ENCODE assay signal across 9 mouse cellular contexts in the genomic region with DNA sequence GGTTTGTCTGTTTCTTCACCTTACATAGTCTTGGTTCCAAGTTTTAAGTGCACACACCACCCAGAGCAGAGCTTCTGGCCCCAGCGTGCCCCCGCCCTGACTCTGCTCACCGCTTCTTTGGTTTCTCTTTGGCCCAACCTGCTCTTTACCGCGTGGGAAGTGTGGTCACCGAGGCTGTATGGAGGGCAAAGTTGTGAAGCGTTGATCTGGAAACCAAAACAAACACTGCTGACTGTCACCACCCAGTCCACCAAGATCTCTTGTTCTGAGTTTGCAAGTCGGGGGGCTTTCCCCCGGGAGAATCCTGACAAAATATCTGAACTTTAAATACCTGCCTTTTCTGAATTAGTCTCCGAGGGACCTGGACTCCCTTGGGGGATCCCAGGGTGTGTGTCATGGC. TPM values are rescaled to one million over a fixed set of nuclear protein-coding genes. Genes with fewer than 3 reads are reported as not detected.
DNase-seq lines count a peak whose midpoint lies in the region; ATAC-seq and TF ChIP-seq lines count a peak whose summit lies in the region.
"Had no signal": no experiment of that assay in that cellular context is flagged by ENCODE, and none has a peak within 500 bp of the region (broad histone marks: within the 10 kb centered on the region; RNA-seq: fewer than 3 reads in every experiment).

No protein-coding gene starts in this region.

- no peak overlapping the region for H3K4me3 ChIP-seq in spleen, adult 2 months (ENCODE audit: extremely low read depth, insufficient read depth, insufficient read length)
- H3K4me3 ChIP-seq in liver, embryonic 13.5 days (replicated peaks) = no peak overlapping the region
- no peak overlapping the region for H3K4me3 ChIP-seq in midbrain, embryonic 14.5 days (replicated peaks; ENCODE audit: low read depth, low read length)
- H3K4me3 ChIP-seq: limb, embryonic 13.5 days had no signal

- no peak for TF ChIP-seq POLR2A in spleen, adult 2 months (IDR thresholded peaks at IDR 0.05; ENCODE audit: low read depth, low read length)

- peak overlapping the region; percentile 19 for H3K4me2 ChIP-seq in liver, embryonic 13.5 days
- H3K4me2 ChIP-seq in midbrain, embryonic 14.5 days (ENCODE audit: low read length) = no peak overlapping the region

- intact Hi-C loops in heart, postnatal 14 days (cut with DNase I) = no loop called here

- no peaks in the 10 kb centered on the region for H3K9me3 ChIP-seq in liver, embryonic 13.5 days (replicated peaks)
- H3K9me3 ChIP-seq in midbrain, embryonic 14.5 days (ENCODE audit: control insufficient read depth, low read length) = no peaks in the 10 kb centered on the region
- H3K9me3 ChIP-seq: limb, embryonic 13.5 days had no signal

- peak; percentile 90 for DNase-seq in heart, adult 11 months
- DNase-seq in heart, postnatal 14 days = no peak
- DNase-seq in spleen, adult 2 months (ENCODE audit: low read depth in 1 of 2, low spot score in 2 of 2) = peak in 1 of 2 experiments; percentile 54
- no peak for DNase-seq in spleen, postnatal 4 days (ENCODE audit: low spot score in 2 of 2)
- no peak for DNase-seq in liver, embryonic 13.5 days
- DNase-seq in midbrain, embryonic 14.5 days = no peak
- DNase-seq in retina, embryonic 14.5 days (ENCODE audit: low spot score) = no peak
- DNase-seq in frontal cortex, adult 2 months (ENCODE audit: extremely low spot score in 1 of 2, low spot score in 1 of 2) = no peak

- no peak for ATAC-seq in liver, embryonic 13.5 days (ENCODE audit: low read depth)
- no peak for ATAC-seq in midbrain, embryonic 14.5 days (ENCODE audit: low FRiP score, low TSS enrichment)

- H3K27me3 ChIP-seq in spleen, adult 2 months (ENCODE audit: control insufficient read depth, insufficient read depth, low read length) = 0 out of 2 replicates have a peak, but pooled peaks cover 4% of the 10 kb centered on the region
- peaks cover 66% of the 10 kb centered on the region for H3K27me3 ChIP-seq in liver, embryonic 13.5 days
- H3K27me3 ChIP-seq in midbrain, embryonic 14.5 days (ENCODE audit: control insufficient read depth, insufficient read depth, low read length) = no peaks in the 10 kb centered on the region
- H3K27me3 ChIP-seq: limb, embryonic 13.5 days had no signal

- peaks cover 19% of the 10 kb centered on the region for H3K4me1 ChIP-seq in spleen, adult 2 months (ENCODE audit: control insufficient read depth, insufficient read depth, insufficient read length)
- H3K4me1 ChIP-seq in liver, embryonic 13.5 days (replicated peaks) = peaks cover 92% of the 10 kb centered on the region
- peaks cover 34% of the 10 kb centered on the region for H3K4me1 ChIP-seq in midbrain, embryonic 14.5 days (ENCODE audit: control insufficient read depth, insufficient read depth, low read length)

- 8% methylated on average over 10 of the region's 10 CpGs for WGBS in spleen, adult 2 months
- WGBS in liver, embryonic 13.5 days (ENCODE audit: insufficient replicate concordance) = 29% methylated on average over 10 of the region's 10 CpGs
- 65% methylated on average over 10 of the region's 10 CpGs for WGBS in midbrain, embryonic 14.5 days

- H3K27ac ChIP-seq in spleen, adult 2 months (ENCODE audit: insufficient read depth, low read length) = peak overlapping the region; percentile 54; the same call in 1 of the 2 replicates
- no peak overlapping the region for H3K27ac ChIP-seq in liver, embryonic 13.5 days
- no peak overlapping the region for H3K27ac ChIP-seq in midbrain, embryonic 14.5 days (replicated peaks; ENCODE audit: low read depth, low read length)

- H3K9ac ChIP-seq in liver, embryonic 13.5 days = 0 out of 2 replicates have a peak overlapping the region, but pooled peaks have one; percentile 13
- no peak overlapping the region for H3K9ac ChIP-seq in midbrain, embryonic 14.5 days (replicated peaks; ENCODE audit: low read length)

- TF ChIP-seq CTCF in spleen, adult 2 months (IDR thresholded peaks at IDR 0.05; ENCODE audit: extremely low read depth, insufficient read depth, insufficient read length, insufficient replicate concordance) = no peak

- no peaks in the 10 kb centered on the region for H3K36me3 ChIP-seq in spleen, adult 2 months (ENCODE audit: control insufficient read depth, insufficient read depth, low read length)
- no peaks in the 10 kb centered on the region for H3K36me3 ChIP-seq in liver, embryonic 13.5 days
- no peaks in the 10 kb centered on the region for H3K36me3 ChIP-seq in midbrain, embryonic 14.5 days (ENCODE audit: control insufficient read depth, insufficient read depth, low read length)
- H3K36me3 ChIP-seq: limb, embryonic 13.5 days had no signal

RNA-seq across cellular contexts. Expression of a gene that starts 24.0 kb away (rescaled TPM):
- not detected for total RNA-seq in heart, postnatal 14 days (2021)
- polyA plus RNA-seq in spleen, adult 2 months (2012; rRNA removed) = 0.01 TPM in 1 of 2 replicates, not detected in the other
- not detected in 2 replicates for polyA plus RNA-seq in liver, embryonic 13.5 days (2015; fragmentation: Nextera tagmentation; extraction: Ambion mirVana)
- polyA plus RNA-seq in midbrain, embryonic 14.5 days (2014; fragmentation: Nextera tagmentation; extraction: Ambion mirVana) = not detected in 2 replicates
- 0.02 and 0.04 TPM in 2 replicates for polyA plus RNA-seq in frontal cortex, adult 2 months (2012; rRNA removed)
- polyA plus RNA-seq: limb, embryonic 13.5 days had no signal

RNA-seq across cellular contexts. Expression of a gene that starts 43.7 kb away (rescaled TPM):
- 10 to 100 TPM; 28.4 to 31.5 TPM for total RNA-seq in heart, postnatal 14 days (2021)
- 18.9 and 21.5 TPM in 2 replicates for polyA plus RNA-seq in spleen, adult 2 months (2012; rRNA removed)
- polyA plus RNA-seq in liver, embryonic 13.5 days (2015; fragmentation: Nextera tagmentation; extraction: Ambion mirVana) = 50.2 and 57.3 TPM in 2 replicates
- 14.1 and 15.2 TPM in 2 replicates for polyA plus RNA-seq in midbrain, embryonic 14.5 days (2014; fragmentation: Nextera tagmentation; extraction: Ambion mirVana)
- polyA plus RNA-seq in frontal cortex, adult 2 months (2012; rRNA removed) = 22.6 and 24.7 TPM in 2 replicates

RNA-seq across cellular contexts. Expression of a gene that starts 48.7 kb away (rescaled TPM):
- 1 to 10 TPM; 8.7 to 9.1 TPM for total RNA-seq in heart, postnatal 14 days (2021)
- 3.5 and 4.1 TPM in 2 replicates for polyA plus RNA-seq in spleen, adult 2 months (2012; rRNA removed)
- 1.0 and 1.1 TPM in 2 replicates for polyA plus RNA-seq in liver, embryonic 13.5 days (2015; fragmentation: Nextera tagmentation; extraction: Ambion mirVana)
- polyA plus RNA-seq in midbrain, embryonic 14.5 days (2014; fragmentation: Nextera tagmentation; extraction: Ambion mirVana) = 5.2 and 6.2 TPM in 2 replicates
- polyA plus RNA-seq in frontal cortex, adult 2 months (2012; rRNA removed) = 10.1 TPM in 2 replicates
